Mouse (Mus musculus) Patski (cell line): ENCODE data around the gene Mindy4. TPM values are rescaled to one million over a fixed set of nuclear protein-coding genes. Genes with fewer than 3 reads are reported as not detected.

ENCODE experiments used
- ATAC-seq: fragments of 100-300 bp; one replicate; pipeline ENCODE4 v1.8.0; 2021
- CTCF ChIA-PET: fragments of 350-600 bp; sonication (Branson Sonifier 250); formaldehyde crosslinking; loops from one replicate; lab custom pipeline; 2022; ENCODE audit warnings: inconsistent platforms; lab: Charles Lee
- POLR2A ChIA-PET: fragments of 350-600 bp; sonication (Branson Sonifier 250); formaldehyde crosslinking; loops from one replicate; lab custom pipeline; 2022; ENCODE audit warnings: antibody characterized with exemption, inconsistent platforms; lab: Charles Lee
- DNase-seq: peaks from one replicate; pipeline ENCODE4 v3.0.0-alpha.2; 2011; ENCODE audit warnings: low read depth, low spot score
- H3K27me3 ChIP-seq: fragments of 371-371 bp; one replicate; pipeline ENCODE4 v1.5.1; 2021
- CTCF ChIP-seq: fragments of 100-300 bp; IDR thresholded peaks from one replicate; pipeline ENCODE4 v1.5.1; 2021
- in situ Hi-C: fragments of 300-500 bp; cut with MboI; formaldehyde crosslinking; loops from 3 replicates; pipeline ENCODE4 v1.11.1; 2018; ENCODE audit warnings: low pct_unique_long_range_greater_than_20kb, mixed read lengths
- polyA plus RNA-seq: library from polyadenylated mRNA; unstranded; gene quantifications from one replicate; pipeline ENCODE4 v1.2.3, GENCODE M21; 2021

Gene Mindy4
- polyA plus RNA-seq, 1 experiment from 2014 or later = 26.0 TPM

- ChIA-PET CTCF (interaction anchor here (1.4 to 1.9 kb wide), 2 partner anchors 8 to 15 kb away, joined by 3 to 4 read pairs; no protein-coding TSS in a partner anchor), POLR2A (no interaction called here)
- in situ Hi-C loops = no loop called here
- TF ChIP-seq CTCF = no peak
- peak; percentile 57 for ATAC-seq
- peak; percentile 75 for DNase-seq
- no peaks in the 10 kb centered on the region for H3K27me3 ChIP-seq
Observed at GRCm38 (mm10) chr6:55294549-55295131, 91.5 kb downstream of the Mindy4 start.

GRCm38 (mm10) chr6:55295325-55295724 is 92.1 kb downstream of the Mindy4 start:
- CTCF ChIA-PET = no interaction called here
- DNase-seq (peak; percentile 37), ATAC-seq (no peak)
- in situ Hi-C loops = no loop called here
- POLR2A ChIA-PET = interaction anchor here (0.5 kb wide), 1 partner anchor 59 kb away, joined by 3 read pairs; no protein-coding TSS in a partner anchor
- TF ChIP-seq CTCF = no peak
- H3K27me3 ChIP-seq = no peaks in the 10 kb centered on the region

- in situ Hi-C loops = no loop called here
- ChIA-PET CTCF (interaction anchor here (1.6 kb wide), 1 partner anchor 10 kb away, joined by 4 read pairs; no protein-coding TSS in a partner anchor), POLR2A (no interaction called here)
Observed at GRCm38 (mm10) chr6:55299482-55299881, 96.3 kb downstream of the Mindy4 start.

GRCm38 (mm10) chr6:55299917-55300316 is 96.7 kb downstream of the Mindy4 start:
- ChIA-PET POLR2A (no interaction called here), CTCF (interaction anchor here (0.9 to 1.6 kb wide), 2 partner anchors 10 kb away, joined by 4 read pairs; no protein-coding TSS in a partner anchor)
- no peak for DNase-seq
- in situ Hi-C loops = no loop called here
- peak; percentile 57 for ATAC-seq
- TF ChIP-seq CTCF = no peak
- no peaks in the 10 kb centered on the region for H3K27me3 ChIP-seq

More at GRCm38 (mm10) chr6:55299482-55299881, 96.3 kb downstream of the Mindy4 start:
- ATAC-seq = no peak
- no peak for TF ChIP-seq CTCF
- no peaks in the 10 kb centered on the region for H3K27me3 ChIP-seq
- no peak for DNase-seq

GRCm38 (mm10) chr6:55300704-55301103 is 97.5 kb downstream of the Mindy4 start:
- DNase-seq (no peak), ATAC-seq (no peak)
- in situ Hi-C loops = no loop called here
- ChIA-PET CTCF (interaction anchor here (0.9 to 1.6 kb wide), 4 partner anchors 9 to 60 kb away, joined by 3 to 4 read pairs (median 4); no protein-coding TSS in a partner anchor), POLR2A (no interaction called here)
- TF ChIP-seq CTCF = no peak
- H3K27me3 ChIP-seq = no peaks in the 10 kb centered on the region

GRCm38 (mm10) chr6:55310179-55310578 is 107.0 kb downstream of the Mindy4 start:
- TF ChIP-seq CTCF = no peak
- CTCF ChIA-PET = interaction anchor here (1.6 kb wide), 1 partner anchor 10 kb away, joined by 4 read pairs; no protein-coding TSS in a partner anchor
- DNase-seq (no peak), ATAC-seq (no peak)
- in situ Hi-C loops = no loop called here
- POLR2A ChIA-PET = no interaction called here
- H3K27me3 ChIP-seq = no peaks in the 10 kb centered on the region

- no peak for TF ChIP-seq CTCF
- CTCF ChIA-PET = no interaction called here
- no peaks in the 10 kb centered on the region for H3K27me3 ChIP-seq
- POLR2A ChIA-PET = no interaction called here
- no peak for ATAC-seq
- DNase-seq = no peak
- in situ Hi-C loops = no loop called here
Observed at GRCm38 (mm10) chr6:55311962-55312361, 108.8 kb downstream of the Mindy4 start.

- ATAC-seq = no peak
- in situ Hi-C loops = no loop called here
- no peaks in the 10 kb centered on the region for H3K27me3 ChIP-seq
- ChIA-PET POLR2A (no interaction called here), CTCF (interaction anchor here (1.4 kb wide), 1 partner anchor 78 kb away, joined by 3 read pairs; no protein-coding TSS in a partner anchor)
- no peak for TF ChIP-seq CTCF
- no peak for DNase-seq
Observed at GRCm38 (mm10) chr6:55313893-55314292, 110.7 kb downstream of the Mindy4 start.

- ChIA-PET CTCF (interaction anchor here (1.4 kb wide), 1 partner anchor 77 kb away, joined by 3 read pairs; no protein-coding TSS in a partner anchor), POLR2A (no interaction called here)
- in situ Hi-C loops = no loop called here
Observed at GRCm38 (mm10) chr6:55314628-55315027, 111.4 kb downstream of the Mindy4 start.

GRCm38 (mm10) chr6:55318597-55318996 is 115.4 kb downstream of the Mindy4 start:
- no peak for DNase-seq
- H3K27me3 ChIP-seq = no peaks in the 10 kb centered on the region
- TF ChIP-seq CTCF = no peak
- ChIA-PET CTCF (interaction anchor here (1.6 kb wide), 1 partner anchor 18 kb away, joined by 5 read pairs; the partner anchor contains the start of gene Aqp1), POLR2A (no interaction called here)
- in situ Hi-C loops = no loop called here
- no peak for ATAC-seq

More at GRCm38 (mm10) chr6:55314628-55315027, 111.4 kb downstream of the Mindy4 start:
- TF ChIP-seq CTCF = no peak
- no peaks in the 10 kb centered on the region for H3K27me3 ChIP-seq
- DNase-seq (peak; percentile 31), ATAC-seq (peak; percentile 53)
